Mouse (Mus musculus): ENCODE measurements at regions not wholly inside any gene's neighbourhood (a gene's known extent, or its start where the extent isn't known, plus 50 kb on each side); places are given as distances from the start of the nearest gene placed in this dataset.

DNA sequence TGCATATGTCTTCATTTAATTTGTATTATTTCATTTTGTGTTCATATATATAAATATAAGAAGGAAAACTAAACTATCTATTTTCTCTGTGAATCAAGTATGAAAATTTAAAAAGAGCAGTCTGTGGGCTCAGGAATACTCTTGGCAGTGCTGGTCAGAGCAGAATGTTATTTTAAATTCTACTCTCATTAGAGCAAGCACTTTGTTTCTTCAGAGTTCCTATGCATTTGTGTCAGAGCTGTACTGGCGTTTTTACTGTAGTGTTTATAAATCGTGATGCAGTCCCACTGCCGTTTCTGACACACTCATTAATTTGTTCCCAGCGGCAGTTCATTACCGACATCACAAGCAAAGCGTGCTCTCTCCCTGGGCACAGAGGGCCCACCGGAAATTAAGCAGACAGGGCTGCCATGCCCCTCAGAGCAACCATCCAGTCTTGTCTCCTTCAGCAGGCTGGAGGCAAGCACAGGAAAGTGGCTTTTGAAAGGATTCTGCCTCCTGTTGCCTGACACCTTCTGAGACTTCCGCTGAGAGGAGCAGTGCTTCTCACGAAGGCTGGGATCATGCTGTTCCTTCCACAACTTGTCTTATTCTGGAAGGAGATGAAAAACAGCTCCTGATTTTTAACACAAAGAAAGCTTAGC, 272.8 kb upstream of the Sptlc3 start:
- Histone ChIP-seq H3K36me3 (no peaks in the 10 kb centered on the region), H3K4me1 (replicated peaks) (no peaks in the 10 kb centered on the region), H3K9ac (replicated peaks) (peak overlapping the region; percentile 37; the same call in 1 of the 2 replicates), H3K9me3 (no peaks in the 10 kb centered on the region), H3K4me2 (replicated peaks) (no peak overlapping the region), H3K4me3 (replicated peaks) (no peak overlapping the region), H3K27me3 (no peaks in the 10 kb centered on the region), H3K27ac (peak overlapping the region; percentile 39; the same call in 1 of the 2 replicates)
- WGBS: 50% methylated on average over 9 of the region's 9 CpGs
- peak; percentile 50; the same call in 1 of the 2 replicates for ATAC-seq

DNA sequence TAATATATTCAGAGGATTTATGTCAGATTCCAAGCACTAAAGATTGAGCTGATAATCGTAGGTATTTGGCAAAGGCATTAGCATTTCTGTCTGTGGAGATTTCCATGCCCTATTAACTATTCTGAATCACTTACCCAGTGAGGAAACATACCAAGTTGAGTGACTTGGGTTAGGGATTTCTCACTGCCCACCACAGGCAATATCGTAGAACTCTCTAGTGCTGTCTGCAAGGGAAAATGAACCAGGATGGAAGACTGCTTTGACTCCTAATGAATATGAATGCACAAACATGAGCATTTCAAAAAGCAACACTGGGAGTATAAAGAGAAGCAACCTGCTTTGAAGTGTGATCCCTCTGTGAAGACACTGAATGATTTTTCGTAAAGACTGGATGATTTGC, 263.3 kb upstream of the Sptlc3 start:
- ATAC-seq: peak; percentile 62
- H3K4me2 ChIP-seq (replicated peaks): no peak overlapping the region

DNA sequence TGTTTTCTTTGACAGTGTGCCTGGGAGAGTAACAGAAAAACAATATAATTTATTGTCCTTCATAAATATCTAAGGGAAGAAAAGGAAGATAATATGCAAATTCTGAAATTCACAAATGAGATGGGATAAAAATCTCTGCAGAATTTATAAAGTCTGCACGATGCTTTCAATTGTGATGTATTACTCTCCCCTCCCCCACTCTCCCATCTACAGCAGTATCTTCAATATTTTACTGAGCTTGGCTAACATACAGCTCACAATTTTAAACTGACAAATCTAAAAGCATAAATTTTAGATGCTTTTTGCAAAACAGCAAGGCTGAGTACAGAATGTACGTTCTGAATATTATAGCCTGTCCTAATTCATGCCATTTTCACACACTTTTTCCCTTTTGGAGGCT, 243.6 kb upstream of the Sptlc3 start:
- no peaks in the 10 kb centered on the region for H3K36me3 ChIP-seq
- 82% methylated on average over 2 of the region's 2 CpGs for WGBS
- no peaks in the 10 kb centered on the region for H3K4me1 ChIP-seq (replicated peaks)
- H3K9me3 ChIP-seq: no peaks in the 10 kb centered on the region
- ATAC-seq: no peak
- H3K27ac ChIP-seq: no peak overlapping the region
- H3K9ac ChIP-seq (replicated peaks): no peak overlapping the region
- H3K4me2 ChIP-seq (replicated peaks): no peak overlapping the region
- no peak overlapping the region for H3K4me3 ChIP-seq (replicated peaks)
- no peaks in the 10 kb centered on the region for H3K27me3 ChIP-seq

More for the DNA sequence above, 263.3 kb upstream of the Sptlc3 start:
- H3K27ac ChIP-seq: no peak overlapping the region
- WGBS: 6% methylated on average over 3 of the region's 3 CpGs
- H3K4me1 ChIP-seq (replicated peaks): no peaks in the 10 kb centered on the region
- no peak overlapping the region for H3K4me3 ChIP-seq (replicated peaks)
- no peaks in the 10 kb centered on the region for H3K9me3 ChIP-seq
- no peak overlapping the region for H3K9ac ChIP-seq (replicated peaks)
- no peaks in the 10 kb centered on the region for H3K36me3 ChIP-seq
- H3K27me3 ChIP-seq: no peaks in the 10 kb centered on the region

DNA sequence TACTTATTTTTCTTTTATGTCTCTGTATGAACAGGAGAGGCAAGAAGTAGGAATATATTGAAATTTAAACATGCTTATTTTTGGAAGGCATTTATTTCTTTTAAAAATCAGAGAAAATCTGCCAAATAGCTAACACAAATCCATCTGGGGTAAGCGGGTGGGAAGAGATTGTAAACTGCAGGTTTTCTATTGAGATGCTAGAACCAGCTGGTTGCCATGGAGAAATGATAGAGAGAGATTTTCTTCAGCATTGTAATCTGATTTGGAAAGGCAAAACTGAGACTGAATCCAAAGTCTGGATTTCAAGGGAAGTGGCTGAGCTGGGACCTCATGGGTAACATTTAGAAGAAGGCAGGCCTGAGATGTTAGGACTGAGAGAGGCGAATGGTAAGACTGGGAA, 226.6 kb upstream of the Sptlc3 start:
- Histone ChIP-seq H3K9me3 (no peaks in the 10 kb centered on the region), H3K4me2 (replicated peaks) (no peak overlapping the region), H3K27ac (no peak overlapping the region), H3K4me1 (replicated peaks) (no peaks in the 10 kb centered on the region), H3K9ac (replicated peaks) (no peak overlapping the region), H3K4me3 (replicated peaks) (no peak overlapping the region), H3K36me3 (no peaks in the 10 kb centered on the region), H3K27me3 (no peaks in the 10 kb centered on the region)
- ATAC-seq: no peak
- WGBS: 72% methylated on average over 2 of the region's 2 CpGs

DNA sequence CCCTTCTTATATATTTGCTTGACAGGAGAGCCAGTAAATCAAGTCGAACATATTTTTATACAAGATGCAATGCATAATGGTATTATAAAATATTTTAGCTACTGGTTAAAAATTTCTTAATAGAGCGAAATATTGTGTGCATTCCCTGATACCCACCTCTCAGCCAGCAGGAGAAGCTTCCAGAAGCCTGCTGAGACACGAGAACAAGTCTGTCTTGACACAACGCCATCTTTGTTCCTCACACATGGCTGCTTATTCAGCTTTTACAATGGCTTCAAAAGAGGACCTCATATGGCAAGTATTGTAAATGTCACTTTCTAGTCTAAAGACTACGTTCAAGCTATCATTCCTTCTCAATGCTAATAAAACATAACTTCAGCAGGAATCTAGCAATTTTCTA, 217.1 kb upstream of the Sptlc3 start:
- 0 out of 2 replicates have a peak, but pooled peaks cover 2% of the 10 kb centered on the region for H3K4me1 ChIP-seq (replicated peaks)
- H3K27ac ChIP-seq: no peak overlapping the region
- no peaks in the 10 kb centered on the region for H3K9me3 ChIP-seq
- H3K4me2 ChIP-seq (replicated peaks): no peak overlapping the region
- ATAC-seq: no peak
- WGBS: 75% methylated on average over 5 of the region's 5 CpGs
- H3K36me3 ChIP-seq: no peaks in the 10 kb centered on the region
- no peaks in the 10 kb centered on the region for H3K27me3 ChIP-seq
- H3K9ac ChIP-seq (replicated peaks): no peak overlapping the region
- H3K4me3 ChIP-seq (replicated peaks): no peak overlapping the region

DNA sequence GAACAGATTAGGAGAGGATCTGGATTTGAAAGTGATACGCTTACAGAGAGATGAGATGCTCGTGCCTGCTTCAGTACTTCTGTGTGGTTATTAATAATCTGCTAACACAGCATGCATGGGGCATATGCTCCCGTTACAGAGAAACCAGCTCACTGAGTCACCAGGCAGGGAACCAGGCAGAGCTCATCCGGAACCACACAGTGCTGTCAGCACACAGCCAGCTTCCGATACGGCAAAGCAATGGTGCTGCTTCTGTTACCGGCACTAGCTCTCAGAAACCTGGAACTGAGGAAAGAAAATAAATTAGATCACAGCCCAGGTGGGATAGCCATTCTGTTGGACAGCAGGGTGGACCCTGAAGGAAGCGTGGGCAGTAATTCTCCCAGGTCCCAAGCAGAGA, 216.1 kb upstream of the Sptlc3 start:
- Histone ChIP-seq H3K9me3 (no peaks in the 10 kb centered on the region), H3K4me1 (replicated peaks) (0 out of 2 replicates have a peak, but pooled peaks cover 3% of the 10 kb centered on the region), H3K27ac (no peak overlapping the region), H3K4me2 (replicated peaks) (no peak overlapping the region), H3K4me3 (replicated peaks) (no peak overlapping the region), H3K36me3 (no peaks in the 10 kb centered on the region), H3K27me3 (no peaks in the 10 kb centered on the region), H3K9ac (replicated peaks) (no peak overlapping the region)
- 92% methylated on average over 8 of the region's 8 CpGs for WGBS
- ATAC-seq: no peak

DNA sequence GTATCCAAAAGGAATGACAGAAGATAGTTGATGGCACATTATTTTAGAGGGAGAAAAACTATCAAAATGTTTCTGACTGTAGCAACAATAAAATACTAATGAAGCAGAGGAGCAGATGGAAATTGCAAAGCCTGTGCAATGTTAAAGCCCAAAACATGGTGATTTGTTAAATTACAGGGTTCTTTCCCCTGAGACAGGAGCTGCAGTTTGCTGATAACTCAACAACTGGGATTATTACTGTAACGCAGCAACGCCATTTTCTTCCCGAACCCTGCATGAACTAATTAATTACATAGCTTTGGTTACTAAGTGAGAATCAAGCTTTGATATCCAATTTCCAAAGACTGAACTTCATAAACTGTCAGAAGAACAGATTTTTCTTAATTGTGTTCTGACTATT, 212.7 kb upstream of the Sptlc3 start:
- Histone ChIP-seq H3K36me3 (no peaks in the 10 kb centered on the region), H3K4me1 (replicated peaks) (peaks cover 10% of the 10 kb centered on the region; the same call in 1 of the 2 replicates), H3K4me3 (replicated peaks) (no peak overlapping the region), H3K9me3 (no peaks in the 10 kb centered on the region), H3K9ac (replicated peaks) (no peak overlapping the region), H3K27me3 (no peaks in the 10 kb centered on the region), H3K27ac (no peak overlapping the region), H3K4me2 (replicated peaks) (no peak overlapping the region)
- no peak for ATAC-seq
- 51% methylated on average over 3 of the region's 3 CpGs for WGBS

DNA sequence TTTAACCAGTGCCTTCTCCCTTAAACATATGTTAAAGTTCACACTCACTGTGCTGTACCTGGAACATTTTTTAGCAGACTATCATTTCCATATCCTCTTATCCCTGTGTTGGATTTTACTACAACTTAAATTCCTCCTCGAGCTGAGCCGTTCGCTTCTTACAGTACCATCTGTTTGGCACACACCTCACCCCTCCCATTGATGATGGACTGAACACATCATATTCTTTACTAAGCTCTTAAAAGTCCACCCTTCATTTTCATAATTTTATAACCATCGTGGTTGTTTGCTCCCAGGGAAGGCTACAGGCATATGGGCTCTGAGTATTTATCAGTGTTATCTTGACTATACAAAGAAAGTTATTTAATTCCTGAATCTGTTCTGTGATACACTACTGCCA, 209.4 kb upstream of the Sptlc3 start:
- no peak for ATAC-seq
- no peak overlapping the region for H3K4me3 ChIP-seq (replicated peaks)
- 83% methylated on average over 4 of the region's 4 CpGs for WGBS

DNA sequence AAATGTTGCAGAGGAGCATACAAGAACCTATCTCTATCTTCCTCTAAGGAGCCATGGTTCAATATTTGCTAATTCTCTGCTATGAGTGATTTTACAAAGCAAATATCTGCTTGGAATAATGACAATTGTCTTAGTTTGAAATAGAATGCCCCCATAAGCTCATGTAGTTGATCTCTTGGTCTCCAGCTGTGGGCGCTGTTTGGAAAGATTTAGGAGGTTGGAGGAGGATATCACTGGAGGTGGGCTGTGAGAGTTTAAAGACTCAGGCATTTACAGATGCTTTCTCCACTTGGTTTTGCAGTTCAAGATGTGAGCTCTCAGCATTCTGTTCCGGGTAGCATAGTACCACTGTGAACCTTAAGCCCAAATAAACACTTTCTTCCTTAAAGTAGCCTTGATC, 207.3 kb upstream of the Sptlc3 start:
- H3K36me3 ChIP-seq: no peaks in the 10 kb centered on the region
- H3K4me1 ChIP-seq (replicated peaks): peaks cover 9% of the 10 kb centered on the region; the same call in 1 of the 2 replicates
- WGBS: 55% methylated on average over 2 of the region's 2 CpGs
- no peaks in the 10 kb centered on the region for H3K9me3 ChIP-seq
- no peak for ATAC-seq
- no peak overlapping the region for H3K4me3 ChIP-seq (replicated peaks)
- no peak overlapping the region for H3K4me2 ChIP-seq (replicated peaks)
- H3K27me3 ChIP-seq: no peaks in the 10 kb centered on the region
- H3K27ac ChIP-seq: no peak overlapping the region
- H3K9ac ChIP-seq (replicated peaks): no peak overlapping the region

More for the DNA sequence above, 209.4 kb upstream of the Sptlc3 start:
- no peaks in the 10 kb centered on the region for H3K27me3 ChIP-seq
- H3K9me3 ChIP-seq: no peaks in the 10 kb centered on the region
- peaks cover 10% of the 10 kb centered on the region; the same call in 1 of the 2 replicates for H3K4me1 ChIP-seq (replicated peaks)
- no peak overlapping the region for H3K4me2 ChIP-seq (replicated peaks)
- no peak overlapping the region for H3K27ac ChIP-seq
- no peak overlapping the region for H3K9ac ChIP-seq (replicated peaks)
- no peaks in the 10 kb centered on the region for H3K36me3 ChIP-seq

DNA sequence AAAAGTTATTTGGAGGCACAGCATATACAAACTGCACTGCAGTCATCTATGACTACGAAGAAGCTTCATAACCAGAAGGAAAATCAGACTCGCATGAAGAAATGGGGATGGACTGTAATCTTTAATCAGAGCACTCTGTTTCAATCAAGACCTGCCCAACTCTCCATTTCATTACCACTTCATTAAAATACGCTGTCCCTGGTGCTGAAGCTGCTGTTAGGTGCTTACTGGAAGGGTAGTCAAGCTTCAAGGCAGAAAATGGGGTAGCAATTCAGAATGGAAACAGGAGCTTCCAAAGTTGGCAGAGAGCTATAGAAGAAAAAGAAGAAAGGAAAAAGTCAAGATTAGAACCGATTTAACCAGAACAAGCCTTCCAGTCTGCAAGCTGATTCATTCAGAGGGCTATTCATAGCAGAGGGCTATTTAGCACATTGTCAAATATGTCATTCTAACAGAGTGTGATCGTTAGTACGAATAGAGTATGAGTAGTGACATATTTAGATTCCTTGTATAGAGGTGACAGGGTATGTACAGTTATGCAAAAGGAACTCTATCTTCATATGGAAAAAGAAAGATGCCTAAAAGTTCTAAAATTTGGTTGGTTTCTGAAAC, 195.1 kb upstream of the Sptlc3 start:
- Histone ChIP-seq H3K27me3 (no peaks in the 10 kb centered on the region), H3K27ac (no peak overlapping the region), H3K4me1 (replicated peaks) (no peaks in the 10 kb centered on the region), H3K4me3 (replicated peaks) (no peak overlapping the region), H3K9me3 (no peaks in the 10 kb centered on the region), H3K36me3 (no peaks in the 10 kb centered on the region), H3K4me2 (replicated peaks) (no peak overlapping the region), H3K9ac (replicated peaks) (no peak overlapping the region)
- WGBS: 59% methylated on average over 6 of the region's 6 CpGs
- ATAC-seq: no peak

DNA sequence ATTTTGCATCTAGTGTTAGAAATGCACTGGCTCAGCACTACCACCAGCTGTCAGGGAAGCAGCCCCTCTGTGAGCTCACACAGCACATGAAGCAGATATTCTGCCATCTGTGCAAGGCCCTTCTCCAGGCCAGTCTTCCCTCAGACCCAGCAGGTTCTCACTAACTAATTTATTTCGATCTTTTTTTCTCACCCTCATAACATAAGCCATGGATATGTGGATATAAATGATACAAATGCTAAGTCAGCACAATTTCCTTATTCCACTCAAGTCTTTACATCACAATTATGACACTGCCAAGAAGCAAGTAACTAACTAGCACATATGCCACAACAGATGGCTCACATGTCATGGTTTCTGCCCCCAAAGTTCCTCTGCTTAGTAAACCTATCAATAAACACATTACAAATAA, 182.3 kb upstream of the Sptlc3 start:
- WGBS: 85% methylated on average over 1 of the region's 1 CpGs
- H3K27ac ChIP-seq: no peak overlapping the region
- no peak overlapping the region for H3K4me2 ChIP-seq (replicated peaks)
- H3K9me3 ChIP-seq: no peaks in the 10 kb centered on the region
- H3K4me1 ChIP-seq (replicated peaks): no peaks in the 10 kb centered on the region
- H3K27me3 ChIP-seq: no peaks in the 10 kb centered on the region
- no peaks in the 10 kb centered on the region for H3K36me3 ChIP-seq
- no peak overlapping the region for H3K4me3 ChIP-seq (replicated peaks)
- ATAC-seq: 0 out of 2 replicates have a peak, but pooled peaks have one; percentile 53
- H3K9ac ChIP-seq (replicated peaks): no peak overlapping the region

DNA sequence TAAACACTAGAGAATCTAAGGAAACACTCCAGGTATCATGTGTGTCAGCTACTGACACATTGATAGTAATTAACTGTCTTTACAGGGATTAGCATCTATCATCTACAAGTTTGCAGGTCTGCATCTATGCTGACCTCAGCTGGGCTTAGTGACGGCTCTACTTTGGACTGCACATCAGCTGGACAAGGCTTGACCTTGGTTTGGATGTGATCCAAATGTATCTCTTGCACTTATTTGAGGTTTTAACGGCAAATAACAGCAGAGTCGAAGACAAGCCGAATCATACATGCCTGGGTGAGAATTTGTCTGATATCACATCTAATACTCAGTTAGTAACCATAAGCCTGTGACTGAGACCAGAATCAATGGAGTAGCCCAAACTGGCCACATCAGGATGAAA, 181.7 kb upstream of the Sptlc3 start:
- Histone ChIP-seq H3K4me2 (replicated peaks) (no peak overlapping the region), H3K4me3 (replicated peaks) (no peak overlapping the region), H3K27ac (no peak overlapping the region)

More for the DNA sequence above, 181.7 kb upstream of the Sptlc3 start:
- Histone ChIP-seq H3K4me1 (replicated peaks) (no peaks in the 10 kb centered on the region), H3K36me3 (no peaks in the 10 kb centered on the region), H3K9me3 (no peaks in the 10 kb centered on the region), H3K9ac (replicated peaks) (no peak overlapping the region), H3K27me3 (no peaks in the 10 kb centered on the region)
- 84% methylated on average over 4 of the region's 4 CpGs for WGBS
- no peak for ATAC-seq
